In genomic region chr10:32889652-32890506, GRCm38 (mm10) we compare ENCODE assay signal across 8 mouse cellular contexts. TPM values are rescaled to one million over a fixed set of nuclear protein-coding genes. Genes with fewer than 3 reads are reported as not detected.
DNase-seq lines count a peak whose midpoint lies in the region; ATAC-seq and TF ChIP-seq lines count a peak whose summit lies in the region.

Nkain2 (minus strand) TSS chr10:32890462.

- H3K27ac ChIP-seq in hindbrain, embryonic 11.5 days (ENCODE audit: low read depth, low read length): no peak within 1 kb of the TSS

- peak within 1 kb of the TSS; percentile 82 for H3K4me3 ChIP-seq in hindbrain, embryonic 11.5 days (ENCODE audit: low read depth, low read length)

- peak; percentile 74 for ATAC-seq in Patski
- peak; percentile 89 for ATAC-seq in hindbrain, embryonic 11.5 days (ENCODE audit: low FRiP score)

- CTCF ChIA-PET in Patski (lab: Charles Lee): interaction anchor here (1.0 to 1.5 kb wide), 2 partner anchors 1147 to 1425 kb away, joined by 3 read pairs; no protein-coding TSS in a partner anchor

- in situ Hi-C loops in Patski (cut with MboI; ENCODE audit: low pct_unique_long_range_greater_than_20kb): loop anchor here (10.0 kb wide), 2 partner anchors 1145 to 1425 kb away; no protein-coding TSS in a partner anchor

- H3K4me2 ChIP-seq in hindbrain, embryonic 11.5 days (replicated peaks; ENCODE audit: low read depth, low read length): peak within 1 kb of the TSS; percentile 80

- POLR2A ChIA-PET in Patski (lab: Charles Lee): no interaction called here

- no peaks in the 10 kb centered on the region for H3K36me3 ChIP-seq in hindbrain, embryonic 11.5 days (ENCODE audit: control insufficient read depth, insufficient read depth, low read length)

- DNase-seq in Patski (ENCODE audit: low read depth, low spot score): no peak
- DNase-seq in cerebellum, adult 9-10 months: peak; percentile 25
- DNase-seq in frontal cortex, adult 2 months (ENCODE audit: extremely low spot score in 1 of 2, low spot score in 1 of 2): peak; percentile 34 to 70
- DNase-seq in hindbrain, embryonic 11.5 days (ENCODE audit: low spot score): peak; percentile 82
- peak; percentile 56 to 71 for DNase-seq in layer of hippocampus, postnatal 25 days (ENCODE audit: extremely low spot score in 1 of 2, low spot score in 1 of 2)
- peak; percentile 79 for DNase-seq in mesoderm, embryonic 11.5 days (ENCODE audit: low read depth, low spot score)
- peak; percentile 65 for DNase-seq in right cerebral cortex, postnatal 4 days
- DNase-seq in thymus, postnatal 36 days: no peak

- H3K9ac ChIP-seq in hindbrain, embryonic 11.5 days (ENCODE audit: low read depth, low read length): peak within 1 kb of the TSS; percentile 75

- under 1% methylated on average over 56 of the region's 81 CpGs for WGBS in hindbrain, embryonic 11.5 days

- no peak for TF ChIP-seq CTCF in Patski (IDR thresholded peaks at IDR 0.05)

- H3K9me3 ChIP-seq in hindbrain, embryonic 11.5 days (ENCODE audit: control insufficient read depth, low read length): no peaks in the 10 kb centered on the region

- H3K27me3 ChIP-seq in Patski: peaks cover 34% of the 10 kb centered on the region
- no peaks in the 10 kb centered on the region for H3K27me3 ChIP-seq in hindbrain, embryonic 11.5 days (ENCODE audit: control insufficient read depth, insufficient read depth, low read length)

- H3K4me1 ChIP-seq in hindbrain, embryonic 11.5 days (replicated peaks; ENCODE audit: control insufficient read depth, insufficient read depth, low read length): no peaks in the 10 kb centered on the region

RNA-seq across cellular contexts. Expression of gene Nkain2, which starts in this region (rescaled TPM):
- 0.04 TPM for polyA plus RNA-seq in Patski (2021)
- 30.1 and 38.2 TPM in 2 replicates for polyA plus RNA-seq in frontal cortex, adult 2 months (2012; rRNA removed)
- 1.2 and 1.3 TPM in 2 replicates for polyA plus RNA-seq in hindbrain, embryonic 11.5 days (2014; fragmentation: Nextera tagmentation; extraction: Ambion mirVana)
- total RNA-seq in layer of hippocampus, postnatal 25 days (2021): 10 to 100 TPM; 29.7 to 30.8 TPM

Comparison
In these comparisons a context has a peak if more than half of its experiments do, and no peak if none do; other contexts are left out.
1. RNA of gene Nkain2 (polyA plus RNA-seq): 30.1 to 38.2 TPM in frontal cortex, adult 2 months; 1.2 to 1.3 TPM in hindbrain, embryonic 11.5 days and 0.04 TPM in Patski (single experiment); every median in the first group is over 10 times any median in the second.
2. Peak in ATAC-seq in Patski; RNA of the gene not detected or under 1 TPM.
3. DNase-seq: peak in cerebellum, adult 9-10 months (single experiment), frontal cortex, adult 2 months (2 of 2), hindbrain, embryonic 11.5 days (single experiment), layer of hippocampus, postnatal 25 days (2 of 2), mesoderm, embryonic 11.5 days (single experiment) and right cerebral cortex, postnatal 4 days (single experiment); none in Patski (single experiment) and thymus, postnatal 36 days (0 of 2).